Mouse (Mus musculus): ENCODE measurements at regions not wholly inside any gene's neighbourhood (a gene's known extent, or its start where the extent isn't known, plus 50 kb on each side); places are given as distances from the start of the nearest gene placed in this dataset.

- no peak for TF ChIP-seq POLR2A (IDR thresholded peaks at IDR 0.05; ENCODE audit: borderline replicate concordance, low read depth, low read length)
- no peak for TF ChIP-seq CTCF (IDR thresholded peaks at IDR 0.05; ENCODE audit: low read depth, low read length)
These were observed 208.5 kb downstream of the Rnf152 start for GRCm38 (mm10) chr1:105148048-105148447.

GRCm38 (mm10) chr1:105123936-105124335 is 232.6 kb downstream of the Rnf152 start:
- H3K27ac ChIP-seq (ENCODE audit: insufficient read depth, low read depth, low read length), result no peak overlapping the region
- TF ChIP-seq CTCF (IDR thresholded peaks at IDR 0.05; ENCODE audit: low read depth, low read length), result no peak
- TF ChIP-seq POLR2A (IDR thresholded peaks at IDR 0.05; ENCODE audit: borderline replicate concordance, low read depth, low read length), result no peak

More at GRCm38 (mm10) chr1:105148048-105148447, 208.5 kb downstream of the Rnf152 start:
- H3K4me3 ChIP-seq (ENCODE audit: insufficient read depth, low read length), result no peak overlapping the region
- no peaks in the 10 kb centered on the region for H3K4me1 ChIP-seq (ENCODE audit: control insufficient read depth, insufficient read depth, low read length)
- H3K27ac ChIP-seq (ENCODE audit: insufficient read depth, low read depth, low read length), result no peak overlapping the region

GRCm38 (mm10) chr1:105117888-105118287 is 238.6 kb downstream of the Rnf152 start:
- no peaks in the 10 kb centered on the region for H3K4me1 ChIP-seq (ENCODE audit: control insufficient read depth, insufficient read depth, low read length)
- no peak overlapping the region for H3K4me3 ChIP-seq (ENCODE audit: insufficient read depth, low read length)
- TF ChIP-seq POLR2A (IDR thresholded peaks at IDR 0.05; ENCODE audit: borderline replicate concordance, low read depth, low read length), result no peak
- TF ChIP-seq CTCF (IDR thresholded peaks at IDR 0.05; ENCODE audit: low read depth, low read length), result no peak
- H3K27ac ChIP-seq (ENCODE audit: insufficient read depth, low read depth, low read length), result no peak overlapping the region

More at GRCm38 (mm10) chr1:105123936-105124335, 232.6 kb downstream of the Rnf152 start:
- H3K4me1 ChIP-seq (ENCODE audit: control insufficient read depth, insufficient read depth, low read length), result no peaks in the 10 kb centered on the region
- no peak overlapping the region for H3K4me3 ChIP-seq (ENCODE audit: insufficient read depth, low read length)

GRCm38 (mm10) chr1:105116231-105116630 is 240.3 kb downstream of the Rnf152 start:
- TF ChIP-seq CTCF (IDR thresholded peaks at IDR 0.05; ENCODE audit: low read depth, low read length) (no peak), POLR2A (IDR thresholded peaks at IDR 0.05; ENCODE audit: borderline replicate concordance, low read depth, low read length) (no peak)
- Histone ChIP-seq H3K4me1 (ENCODE audit: control insufficient read depth, insufficient read depth, low read length) (no peaks in the 10 kb centered on the region), H3K27ac (ENCODE audit: insufficient read depth, low read depth, low read length) (no peak overlapping the region), H3K4me3 (ENCODE audit: insufficient read depth, low read length) (no peak overlapping the region)

GRCm38 (mm10) chr1:105115391-105115790 is 241.1 kb downstream of the Rnf152 start:
- Histone ChIP-seq H3K4me3 (ENCODE audit: insufficient read depth, low read length) (no peak overlapping the region), H3K27ac (ENCODE audit: insufficient read depth, low read depth, low read length) (no peak overlapping the region), H3K4me1 (ENCODE audit: control insufficient read depth, insufficient read depth, low read length) (no peaks in the 10 kb centered on the region)
- TF ChIP-seq CTCF (IDR thresholded peaks at IDR 0.05; ENCODE audit: low read depth, low read length) (no peak), POLR2A (IDR thresholded peaks at IDR 0.05; ENCODE audit: borderline replicate concordance, low read depth, low read length) (no peak)

GRCm38 (mm10) chr1:105114835-105115234 is 241.7 kb downstream of the Rnf152 start:
- no peak overlapping the region for H3K27ac ChIP-seq (ENCODE audit: insufficient read depth, low read depth, low read length)
- H3K4me1 ChIP-seq (ENCODE audit: control insufficient read depth, insufficient read depth, low read length), result no peaks in the 10 kb centered on the region
- H3K4me3 ChIP-seq (ENCODE audit: insufficient read depth, low read length), result no peak overlapping the region
- TF ChIP-seq POLR2A (IDR thresholded peaks at IDR 0.05; ENCODE audit: borderline replicate concordance, low read depth, low read length) (no peak), CTCF (IDR thresholded peaks at IDR 0.05; ENCODE audit: low read depth, low read length) (no peak)

- TF ChIP-seq POLR2A (IDR thresholded peaks at IDR 0.05; ENCODE audit: borderline replicate concordance, low read depth, low read length) (no peak), CTCF (IDR thresholded peaks at IDR 0.05; ENCODE audit: low read depth, low read length) (no peak)
- Histone ChIP-seq H3K4me3 (ENCODE audit: insufficient read depth, low read length) (no peak overlapping the region), H3K27ac (ENCODE audit: insufficient read depth, low read depth, low read length) (no peak overlapping the region), H3K4me1 (ENCODE audit: control insufficient read depth, insufficient read depth, low read length) (no peaks in the 10 kb centered on the region)
These were observed 243.6 kb downstream of the Rnf152 start for GRCm38 (mm10) chr1:105112762-105113525.

- Histone ChIP-seq H3K27ac (ENCODE audit: insufficient read depth, low read depth, low read length) (no peak overlapping the region), H3K4me3 (ENCODE audit: insufficient read depth, low read length) (no peak overlapping the region), H3K4me1 (ENCODE audit: control insufficient read depth, insufficient read depth, low read length) (no peaks in the 10 kb centered on the region)
- TF ChIP-seq POLR2A (IDR thresholded peaks at IDR 0.05; ENCODE audit: borderline replicate concordance, low read depth, low read length) (no peak), CTCF (IDR thresholded peaks at IDR 0.05; ENCODE audit: low read depth, low read length) (no peak)
These were observed 245.3 kb downstream of the Rnf152 start for GRCm38 (mm10) chr1:105111236-105111635.

- TF ChIP-seq POLR2A (IDR thresholded peaks at IDR 0.05; ENCODE audit: borderline replicate concordance, low read depth, low read length) (no peak), CTCF (IDR thresholded peaks at IDR 0.05; ENCODE audit: low read depth, low read length) (no peak)
- Histone ChIP-seq H3K27ac (ENCODE audit: insufficient read depth, low read depth, low read length) (no peak overlapping the region), H3K4me3 (ENCODE audit: insufficient read depth, low read length) (no peak overlapping the region), H3K4me1 (ENCODE audit: control insufficient read depth, insufficient read depth, low read length) (no peaks in the 10 kb centered on the region)
These were observed 245.8 kb downstream of the Rnf152 start for GRCm38 (mm10) chr1:105110581-105111210.

- Histone ChIP-seq H3K4me1 (ENCODE audit: control insufficient read depth, insufficient read depth, low read length) (no peaks in the 10 kb centered on the region), H3K4me3 (ENCODE audit: insufficient read depth, low read length) (no peak overlapping the region), H3K27ac (ENCODE audit: insufficient read depth, low read depth, low read length) (no peak overlapping the region)
- no peak for TF ChIP-seq CTCF (IDR thresholded peaks at IDR 0.05; ENCODE audit: low read depth, low read length)
These were observed 248.7 kb downstream of the Rnf152 start for GRCm38 (mm10) chr1:105107836-105108235.
